Mouse (Mus musculus) lung, embryonic 15.5 days (tissue): ENCODE data around the gene Scamp1. TPM values are rescaled to one million over a fixed set of nuclear protein-coding genes. Genes with fewer than 3 reads are reported as not detected.

Experiments
- polyA plus RNA-seq: library from polyadenylated mRNA; unstranded; fragments of >200 nt; fragmentation: Nextera tagmentation; extraction: Ambion mirVana; gene quantifications from 2 replicates; pipeline ENCODE4 v1.2.1, GENCODE M21; 2015

Scamp1 gene
- polyA plus RNA-seq, 1 experiment from 2014 or later = 31.7 TPM

Other genes with a start within 250 kb of the Scamp1 start
- 53.7 and 56.7 TPM in 2 replicates for gene Lhfpl2, start 228.1 kb downstream of the Scamp1 start, polyA plus RNA-seq
- 39.7 and 45.0 TPM in 2 replicates for gene Ap3b1, start 73.1 kb upstream of the Scamp1 start, polyA plus RNA-seq